Mouse (Mus musculus): ENCODE data around the gene Aqp8. TPM values are rescaled to one million over a fixed set of nuclear protein-coding genes. Genes with fewer than 3 reads are reported as not detected.

The Aqp8 gene
- polyA plus RNA-seq, 1 experiment from 2014 or later = 2.2 TPM

DNA sequence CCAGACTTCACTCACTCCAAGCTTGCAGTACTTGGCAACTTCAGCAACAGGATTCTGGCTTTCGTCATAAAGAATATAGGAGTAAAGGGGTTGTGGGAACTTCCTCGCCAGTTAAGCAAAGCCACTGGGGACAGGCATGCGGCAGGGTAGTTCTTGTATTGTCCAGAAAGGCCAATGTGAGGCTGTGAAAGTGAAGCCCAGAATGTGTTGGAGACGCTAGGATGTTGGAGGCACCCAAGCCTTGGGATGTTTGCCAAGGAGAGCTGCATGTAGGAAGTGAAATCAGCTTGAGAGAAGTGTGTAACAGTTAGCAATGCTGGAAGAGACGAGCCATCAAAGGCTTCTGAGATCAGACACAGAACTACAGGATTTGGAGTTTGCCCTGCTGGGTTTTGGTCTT, 25.6 kb downstream of the Aqp8 start:
- H3K36me3 ChIP-seq = no peaks in the 10 kb centered on the region
- H3K27me3 ChIP-seq = no peaks in the 10 kb centered on the region
- no peak overlapping the region for H3K27ac ChIP-seq
- ATAC-seq (replicated peaks; ENCODE audit: insufficient number of reproducible peaks, insufficient read depth, low FRiP score, low read depth) = no peak
- 42% methylated on average over 5 of the region's 5 CpGs for WGBS
- H3K9ac ChIP-seq = no peak overlapping the region
- no peak overlapping the region for H3K4me3 ChIP-seq
- H3K9me3 ChIP-seq (replicated peaks) = no peaks in the 10 kb centered on the region
- no peaks in the 10 kb centered on the region for H3K4me1 ChIP-seq (replicated peaks)
- no peak overlapping the region for H3K4me2 ChIP-seq

DNA sequence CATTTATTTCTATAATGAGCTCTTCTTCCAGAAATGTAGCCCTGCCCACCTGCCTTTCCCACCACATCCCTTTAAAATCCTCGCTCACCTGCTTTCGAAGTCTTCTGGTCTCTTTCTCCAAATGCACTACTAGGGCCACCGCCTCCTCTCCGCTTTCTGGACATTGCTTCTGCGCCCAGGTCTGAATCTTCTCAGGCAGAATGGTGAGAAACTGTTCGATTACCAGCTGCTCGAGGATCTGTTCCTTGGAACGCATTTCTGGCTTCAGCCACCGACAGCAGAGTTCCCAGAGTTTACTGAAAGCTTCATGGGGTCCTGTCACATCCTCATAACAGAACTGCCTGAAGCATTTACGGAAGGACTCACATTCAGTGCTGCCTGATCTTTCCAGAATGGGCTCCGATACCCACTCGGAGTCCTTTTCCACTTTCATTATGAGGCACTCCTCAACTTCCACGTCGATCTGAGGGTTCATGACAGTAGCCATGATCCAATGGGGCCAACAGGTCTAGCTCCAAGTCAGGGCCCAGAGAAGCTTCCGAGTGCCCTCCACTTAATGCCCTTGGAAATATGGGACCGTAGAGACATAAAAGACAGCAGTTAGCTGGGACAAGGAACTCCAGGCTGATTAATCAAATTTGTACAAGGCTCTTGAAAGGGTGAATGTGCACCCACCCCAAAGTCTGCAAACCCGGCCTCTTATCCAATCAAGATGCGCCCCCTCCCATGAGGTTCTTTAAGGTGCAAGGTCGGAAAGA, 37.6 kb downstream of the Aqp8 start:
- H3K4me1 ChIP-seq (replicated peaks) = peaks cover 8% of the 10 kb centered on the region
- peak overlapping the region; percentile 61 for H3K9ac ChIP-seq
- peak overlapping the region; percentile 70 for H3K4me3 ChIP-seq
- peak overlapping the region; percentile 92 for H3K4me2 ChIP-seq
- WGBS = 40% methylated on average over 19 of the region's 19 CpGs
- no peaks in the 10 kb centered on the region for H3K9me3 ChIP-seq (replicated peaks)
- no peaks in the 10 kb centered on the region for H3K27me3 ChIP-seq
- peaks cover under 1% of the 10 kb centered on the region; the same call in 1 of the 2 replicates for H3K36me3 ChIP-seq
- no peak overlapping the region for H3K27ac ChIP-seq
- ATAC-seq (replicated peaks; ENCODE audit: insufficient number of reproducible peaks, insufficient read depth, low FRiP score, low read depth) = peak; percentile 22; the same call in 1 of the 2 replicates

DNA sequence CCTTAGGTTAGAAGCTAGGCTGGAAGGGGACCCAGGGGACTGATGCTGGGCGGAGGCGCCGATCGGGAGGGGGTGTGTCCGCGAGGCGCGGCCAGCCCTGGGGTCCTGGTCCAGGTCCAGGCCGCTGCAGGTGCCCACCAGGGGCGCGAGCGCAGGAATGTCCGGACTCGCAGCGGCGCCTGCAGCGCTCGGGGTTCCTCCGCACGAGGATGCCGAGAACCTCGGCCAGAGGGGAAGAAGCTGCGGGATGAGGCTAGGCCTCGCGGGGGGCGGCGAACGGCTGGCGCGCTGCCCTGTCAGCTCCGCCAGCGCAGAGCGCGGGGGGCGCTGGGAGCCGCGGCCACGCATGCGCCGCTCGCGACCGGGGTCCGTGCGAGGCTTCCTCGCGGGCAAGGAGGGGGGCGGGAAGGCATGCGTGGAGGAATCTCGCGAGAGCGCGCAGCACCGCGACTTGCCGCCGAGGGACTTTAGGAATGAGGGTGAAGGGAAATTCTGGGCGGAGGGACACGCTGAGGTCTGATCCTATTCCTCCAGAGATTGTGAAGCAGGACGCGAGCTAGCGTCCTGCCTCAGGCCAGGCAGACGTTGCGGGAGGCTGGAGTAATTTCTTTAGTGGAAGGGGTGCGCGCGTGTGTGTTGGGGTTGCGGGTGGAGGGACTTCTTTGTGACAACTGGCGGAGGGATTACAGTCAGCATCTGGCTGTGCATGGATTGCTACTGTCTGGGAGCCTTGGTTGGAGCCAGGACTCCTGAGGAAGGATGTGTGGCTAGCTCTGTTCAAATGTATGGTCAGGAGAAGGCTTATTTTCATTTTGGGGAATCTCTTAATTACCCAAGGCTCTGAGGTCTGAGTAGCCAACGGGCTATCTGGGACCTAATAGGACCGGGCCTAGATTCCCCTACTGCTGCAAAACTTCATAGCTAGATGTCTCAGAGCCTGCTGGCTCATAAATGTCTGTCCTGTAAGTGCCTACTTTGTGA, 38.4 kb downstream of the Aqp8 start, which contains the start of gene Zkscan2:
Zkscan2 (minus strand) TSS at position 211 of the 981 bp plus-strand sequence.
- Histone ChIP-seq H3K27ac (no peak within 1 kb of the TSS), H3K9ac (peak within 1 kb of the TSS; percentile 61), H3K36me3 (no peaks in the 10 kb centered on the region), H3K4me1 (replicated peaks) (peaks cover 8% of the 10 kb centered on the region), H3K9me3 (replicated peaks) (no peaks in the 10 kb centered on the region), H3K4me3 (peak within 1 kb of the TSS; percentile 70), H3K4me2 (peak within 1 kb of the TSS; percentile 92), H3K27me3 (no peaks in the 10 kb centered on the region)
- peak; percentile 89 for ATAC-seq (replicated peaks; ENCODE audit: insufficient number of reproducible peaks, insufficient read depth, low FRiP score, low read depth)
- WGBS = 1% methylated on average over 70 of the region's 71 CpGs

DNA sequence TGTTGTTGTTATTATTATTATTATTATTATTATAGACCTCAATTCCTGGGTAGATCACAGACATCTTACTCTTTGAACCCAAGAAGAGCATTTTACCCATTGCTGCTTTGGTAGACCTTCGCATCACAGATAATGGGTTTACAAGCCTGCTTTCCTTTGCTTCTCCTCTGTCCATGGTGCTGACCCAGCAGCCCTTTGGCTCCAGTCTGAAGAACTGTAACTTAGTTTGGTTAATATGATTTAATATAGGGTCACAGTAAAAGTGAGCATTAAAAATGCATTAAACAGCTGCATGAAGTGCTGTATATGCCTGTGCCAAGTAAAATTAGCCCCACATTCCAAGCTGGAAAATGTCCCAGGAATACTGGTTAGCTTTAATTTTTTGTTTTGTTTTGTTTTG, 41.3 kb downstream of the Aqp8 start:
- ATAC-seq (replicated peaks; ENCODE audit: insufficient number of reproducible peaks, insufficient read depth, low FRiP score, low read depth) = no peak
- H3K4me2 ChIP-seq = no peak overlapping the region
- H3K27me3 ChIP-seq = no peaks in the 10 kb centered on the region
- 19% methylated on average over 1 of the region's 1 CpGs for WGBS
- H3K4me1 ChIP-seq (replicated peaks) = peaks cover 8% of the 10 kb centered on the region
- no peaks in the 10 kb centered on the region for H3K36me3 ChIP-seq
- H3K27ac ChIP-seq = no peak overlapping the region
- no peak overlapping the region for H3K9ac ChIP-seq
- H3K9me3 ChIP-seq (replicated peaks) = no peaks in the 10 kb centered on the region; the same call in 1 of the 2 replicates
- H3K4me3 ChIP-seq = no peak overlapping the region

DNA sequence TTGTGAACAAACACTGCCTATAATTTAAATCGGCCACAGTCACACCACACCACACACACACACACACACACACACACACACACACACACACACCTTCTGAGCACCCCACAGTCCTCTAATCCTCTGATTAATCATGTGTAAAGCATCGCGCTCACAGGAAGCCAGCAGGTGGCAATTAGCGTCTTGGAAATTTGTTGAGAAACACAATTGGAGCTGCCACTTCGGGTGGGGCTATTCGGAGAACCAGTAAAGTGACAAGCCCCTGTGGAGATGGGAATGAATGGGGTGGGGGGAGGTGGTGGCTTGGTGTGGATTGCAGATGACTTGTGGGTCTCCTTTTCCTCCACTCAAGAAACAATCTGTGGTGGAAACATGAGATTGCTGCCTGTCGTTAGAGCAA, 45.9 kb downstream of the Aqp8 start:
- ATAC-seq (replicated peaks; ENCODE audit: insufficient number of reproducible peaks, insufficient read depth, low FRiP score, low read depth) = no peak
- WGBS = 75% methylated on average over 7 of the region's 7 CpGs
- no peaks in the 10 kb centered on the region for H3K4me1 ChIP-seq (replicated peaks)
- no peak overlapping the region for H3K27ac ChIP-seq
- H3K9me3 ChIP-seq (replicated peaks) = no peaks in the 10 kb centered on the region; the same call in 1 of the 2 replicates
- H3K36me3 ChIP-seq = no peaks in the 10 kb centered on the region
- H3K27me3 ChIP-seq = no peaks in the 10 kb centered on the region
- H3K4me2 ChIP-seq = no peak overlapping the region
- H3K4me3 ChIP-seq = no peak overlapping the region
- H3K9ac ChIP-seq = no peak overlapping the region

Other genes starting within 250 kb of the Aqp8 start
- gene Slc5a11, start 247.5 kb upstream of the Aqp8 start, polyA plus RNA-seq (2015; fragmentation: Nextera tagmentation; extraction: Ambion mirVana) = 0.27 TPM in 1 of 2 replicates, not detected in the other
- gene Lcmt1, start 92.5 kb upstream of the Aqp8 start, polyA plus RNA-seq (2015; fragmentation: Nextera tagmentation; extraction: Ambion mirVana) = 35.2 and 38.1 TPM in 2 replicates
- gene Arhgap17, start 92.4 kb upstream of the Aqp8 start, polyA plus RNA-seq (2015; fragmentation: Nextera tagmentation; extraction: Ambion mirVana) = 11.6 and 16.2 TPM in 2 replicates
- 0.83 and 1.6 TPM in 2 replicates for gene Zkscan2, start 38.2 kb downstream of the Aqp8 start, polyA plus RNA-seq (2015; fragmentation: Nextera tagmentation; extraction: Ambion mirVana)

Measured in heart, embryonic 15.5 days (tissue).